Mouse (Mus musculus): Measurements from ENCODE around the gene Ppard. TPM values are rescaled to one million over a fixed set of nuclear protein-coding genes. Genes with fewer than 3 reads are reported as not detected.

Gene Ppard
- total and polyA plus RNA-seq, 2 experiments from 2014 or later = 1.5 to 7.7 TPM

DNA sequence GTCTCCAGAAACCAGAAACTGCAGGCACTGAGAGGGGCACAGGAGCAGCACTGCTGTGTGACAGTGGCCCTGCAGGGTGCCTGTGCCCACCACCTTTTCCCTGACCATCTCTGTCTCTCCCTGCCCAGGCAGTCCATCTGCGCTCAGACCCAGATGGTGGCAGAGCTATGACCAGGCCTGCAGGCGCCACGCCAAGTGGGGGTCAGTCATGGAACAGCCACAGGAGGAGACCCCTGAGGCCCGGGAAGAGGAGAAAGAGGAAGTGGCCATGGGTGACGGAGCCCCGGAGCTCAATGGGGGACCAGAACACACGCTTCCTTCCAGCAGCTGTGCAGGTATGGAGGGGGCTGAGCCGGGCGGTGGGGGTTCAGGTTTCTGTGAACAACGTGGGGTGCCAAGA is 53.6 kb downstream of the Ppard start:
- no peaks in the 10 kb centered on the region for H3K27me3 ChIP-seq (ENCODE audit: insufficient read depth, low read length)
- no peaks in the 10 kb centered on the region for H3K4me1 ChIP-seq (ENCODE audit: insufficient read depth, low read length)
- H3K9me3 ChIP-seq (ENCODE audit: low read length) = no peaks in the 10 kb centered on the region
- TF ChIP-seq CTCF (IDR thresholded peaks at IDR 0.05) = no peak
- no peak for DNase-seq (ENCODE audit: low spot score)
- H3K36me3 ChIP-seq (ENCODE audit: insufficient read depth, low read length) = no peaks in the 10 kb centered on the region
- H3K27ac ChIP-seq (ENCODE audit: low read depth, low read length) = no peak overlapping the region
- H3K9ac ChIP-seq (replicated peaks; ENCODE audit: low read length, poor library complexity, severe bottlenecking) = no peak overlapping the region
- no peak overlapping the region for H3K4me2 ChIP-seq (ENCODE audit: low read depth, low read length, poor library complexity, severe bottlenecking)
- WGBS = 82% methylated on average over 10 of the region's 10 CpGs
- no peak for ATAC-seq (ENCODE audit: low FRiP score)
- no peak overlapping the region for H3K4me3 ChIP-seq (ENCODE audit: low read depth, low read length)

DNA sequence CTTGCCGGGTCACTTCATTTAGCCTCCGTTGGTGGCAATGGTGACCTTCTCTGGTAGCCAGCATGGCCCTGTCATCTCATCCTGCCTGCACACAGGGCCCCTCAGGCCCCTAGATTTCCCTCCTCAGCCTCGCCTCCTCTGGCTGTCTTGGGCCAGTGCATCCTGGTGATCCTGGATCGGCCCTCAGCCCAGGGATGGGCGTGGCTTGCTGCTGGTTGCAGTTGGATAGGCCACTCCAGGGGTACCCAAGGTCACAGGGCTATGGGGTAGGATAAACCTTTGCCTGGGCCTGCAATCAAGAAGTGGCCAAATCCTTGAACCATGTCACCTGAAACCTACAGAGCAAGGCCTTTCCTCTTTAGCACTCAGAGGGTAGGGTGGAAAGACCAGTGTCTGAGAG is 54.5 kb downstream of the Ppard start:
- no peak for DNase-seq (ENCODE audit: low spot score)
- no peaks in the 10 kb centered on the region for H3K36me3 ChIP-seq (ENCODE audit: insufficient read depth, low read length)
- no peak for ATAC-seq (ENCODE audit: low FRiP score)
- H3K27me3 ChIP-seq (ENCODE audit: insufficient read depth, low read length) = no peaks in the 10 kb centered on the region
- no peaks in the 10 kb centered on the region for H3K9me3 ChIP-seq (ENCODE audit: low read length)
- H3K4me2 ChIP-seq (ENCODE audit: low read depth, low read length, poor library complexity, severe bottlenecking) = no peak overlapping the region
- no peak for TF ChIP-seq CTCF (IDR thresholded peaks at IDR 0.05)
- 41% methylated on average over 5 of the region's 5 CpGs for WGBS
- no peaks in the 10 kb centered on the region for H3K4me1 ChIP-seq (ENCODE audit: insufficient read depth, low read length)
- no peak overlapping the region for H3K27ac ChIP-seq (ENCODE audit: low read depth, low read length)
- H3K9ac ChIP-seq (replicated peaks; ENCODE audit: low read length, poor library complexity, severe bottlenecking) = no peak overlapping the region
- H3K4me3 ChIP-seq (ENCODE audit: low read depth, low read length) = no peak overlapping the region

DNA sequence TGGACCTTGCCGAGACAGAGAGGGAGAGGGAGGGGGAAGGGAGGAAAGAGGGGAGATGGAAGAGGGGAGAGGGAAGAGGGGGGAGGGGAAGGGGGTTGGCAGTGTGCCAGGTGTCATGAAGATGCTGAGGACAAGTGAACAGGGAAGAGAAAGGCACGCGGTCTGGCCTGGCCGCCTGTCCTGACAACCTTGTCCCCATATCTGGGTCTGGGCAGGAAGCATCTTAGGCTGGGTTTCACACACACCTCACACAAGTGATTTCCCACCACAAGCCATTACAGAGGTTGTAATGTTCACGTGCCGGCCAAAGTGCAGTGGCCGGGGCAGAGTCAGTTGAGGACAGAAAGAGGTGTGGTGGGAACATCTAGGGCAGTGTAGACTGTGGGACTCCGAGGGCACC is 55.1 kb downstream of the Ppard start:
- 64% methylated on average over 8 of the region's 8 CpGs for WGBS
- Histone ChIP-seq H3K9ac (replicated peaks; ENCODE audit: low read length, poor library complexity, severe bottlenecking) (no peak overlapping the region), H3K27ac (ENCODE audit: low read depth, low read length) (no peak overlapping the region), H3K4me1 (ENCODE audit: insufficient read depth, low read length) (no peaks in the 10 kb centered on the region), H3K27me3 (ENCODE audit: insufficient read depth, low read length) (no peaks in the 10 kb centered on the region), H3K4me2 (ENCODE audit: low read depth, low read length, poor library complexity, severe bottlenecking) (no peak overlapping the region), H3K9me3 (ENCODE audit: low read length) (no peaks in the 10 kb centered on the region), H3K4me3 (ENCODE audit: low read depth, low read length) (no peak overlapping the region), H3K36me3 (ENCODE audit: insufficient read depth, low read length) (no peaks in the 10 kb centered on the region)
- ATAC-seq (ENCODE audit: low FRiP score) = no peak
- no peak for TF ChIP-seq CTCF (IDR thresholded peaks at IDR 0.05)
- no peak for DNase-seq (ENCODE audit: low spot score)

DNA sequence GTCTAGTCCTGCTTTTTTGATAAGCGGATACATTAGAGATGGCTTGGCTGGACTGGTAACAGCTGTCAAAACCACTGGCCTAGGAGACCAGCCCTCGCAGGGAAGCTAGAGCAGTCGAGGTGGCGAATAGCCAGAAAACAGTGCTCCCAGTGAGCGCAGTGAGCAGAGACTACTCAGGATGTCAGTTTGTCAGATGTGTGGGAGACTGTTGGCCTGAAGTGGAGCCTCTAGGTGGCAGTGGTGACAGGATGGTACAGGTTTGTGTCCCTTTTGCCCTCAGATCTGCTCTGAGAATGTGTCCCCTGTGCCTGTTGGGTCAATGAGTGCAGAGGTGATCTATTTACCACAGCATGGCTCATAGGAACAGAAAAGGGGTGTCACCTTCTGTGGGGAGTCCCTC is 55.5 kb downstream of the Ppard start:
- Histone ChIP-seq H3K27ac (ENCODE audit: low read depth, low read length) (no peak overlapping the region), H3K9ac (replicated peaks; ENCODE audit: low read length, poor library complexity, severe bottlenecking) (no peak overlapping the region), H3K36me3 (ENCODE audit: insufficient read depth, low read length) (no peaks in the 10 kb centered on the region), H3K27me3 (ENCODE audit: insufficient read depth, low read length) (no peaks in the 10 kb centered on the region), H3K4me3 (ENCODE audit: low read depth, low read length) (no peak overlapping the region), H3K9me3 (ENCODE audit: low read length) (no peaks in the 10 kb centered on the region), H3K4me1 (ENCODE audit: insufficient read depth, low read length) (no peaks in the 10 kb centered on the region), H3K4me2 (ENCODE audit: low read depth, low read length, poor library complexity, severe bottlenecking) (no peak overlapping the region)
- peak; percentile 59 for TF ChIP-seq CTCF (IDR thresholded peaks at IDR 0.05)
- WGBS = 73% methylated on average over 5 of the region's 5 CpGs
- DNase-seq (ENCODE audit: low spot score) (peak; percentile 52), ATAC-seq (ENCODE audit: low FRiP score) (no peak)

DNA sequence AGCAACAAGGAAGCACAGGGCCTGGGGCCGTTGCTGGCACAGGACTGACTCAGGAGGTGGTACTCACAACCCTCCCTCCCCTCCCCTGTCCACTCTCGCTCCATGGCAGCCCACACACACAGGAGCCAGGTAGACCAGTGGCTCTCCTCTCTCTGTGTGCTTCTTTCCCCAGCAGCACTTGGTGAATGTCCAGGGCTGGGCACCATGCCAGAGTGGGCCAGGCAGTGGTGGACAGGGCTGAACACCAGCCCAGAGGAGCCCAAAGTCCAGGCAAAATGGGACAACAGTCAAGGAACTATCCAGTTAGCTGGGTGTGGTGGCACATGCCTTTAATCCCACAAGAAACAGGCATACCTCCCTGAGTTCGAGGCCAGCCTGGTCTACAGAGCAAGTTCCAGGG is 57.8 kb downstream of the Ppard start:
- Histone ChIP-seq H3K4me1 (ENCODE audit: insufficient read depth, low read length) (no peaks in the 10 kb centered on the region), H3K9me3 (ENCODE audit: low read length) (no peaks in the 10 kb centered on the region), H3K4me2 (ENCODE audit: low read depth, low read length, poor library complexity, severe bottlenecking) (no peak overlapping the region), H3K27ac (ENCODE audit: low read depth, low read length) (no peak overlapping the region), H3K4me3 (ENCODE audit: low read depth, low read length) (no peak overlapping the region), H3K9ac (replicated peaks; ENCODE audit: low read length, poor library complexity, severe bottlenecking) (no peak overlapping the region), H3K27me3 (ENCODE audit: insufficient read depth, low read length) (no peaks in the 10 kb centered on the region), H3K36me3 (ENCODE audit: insufficient read depth, low read length) (no peaks in the 10 kb centered on the region)
- 65% methylated on average over 3 of the region's 3 CpGs for WGBS
- TF ChIP-seq CTCF (IDR thresholded peaks at IDR 0.05) = no peak
- ATAC-seq (ENCODE audit: low FRiP score) (no peak), DNase-seq (ENCODE audit: low spot score) (peak; percentile 42)

DNA sequence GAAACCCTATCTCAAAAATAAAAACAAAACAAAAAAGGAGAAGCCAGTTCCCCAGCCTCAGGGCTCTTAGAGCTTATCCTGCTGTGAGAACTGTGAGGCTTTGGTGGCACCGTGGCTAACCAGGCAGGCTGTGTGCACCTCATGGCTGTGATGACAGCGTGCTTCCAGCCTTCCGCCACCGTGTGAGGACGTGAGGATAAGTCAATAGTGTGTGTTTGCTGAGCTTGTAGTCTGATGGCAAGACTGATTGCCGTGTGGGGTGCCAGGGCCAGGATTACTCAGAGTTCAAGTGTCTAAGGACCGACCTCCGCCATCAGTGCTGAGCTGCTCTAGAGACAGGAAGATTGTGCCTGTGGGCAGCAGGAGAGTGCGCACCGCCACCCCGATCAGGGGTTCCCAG is 58.2 kb downstream of the Ppard start:
- Histone ChIP-seq H3K4me3 (ENCODE audit: low read depth, low read length) (no peak overlapping the region), H3K4me2 (ENCODE audit: low read depth, low read length, poor library complexity, severe bottlenecking) (no peak overlapping the region), H3K4me1 (ENCODE audit: insufficient read depth, low read length) (no peaks in the 10 kb centered on the region), H3K27ac (ENCODE audit: low read depth, low read length) (no peak overlapping the region), H3K36me3 (ENCODE audit: insufficient read depth, low read length) (no peaks in the 10 kb centered on the region), H3K9ac (replicated peaks; ENCODE audit: low read length, poor library complexity, severe bottlenecking) (no peak overlapping the region), H3K9me3 (ENCODE audit: low read length) (no peaks in the 10 kb centered on the region), H3K27me3 (ENCODE audit: insufficient read depth, low read length) (no peaks in the 10 kb centered on the region)
- no peak for ATAC-seq (ENCODE audit: low FRiP score)
- TF ChIP-seq CTCF (IDR thresholded peaks at IDR 0.05) = no peak
- WGBS = 80% methylated on average over 11 of the region's 11 CpGs
- DNase-seq (ENCODE audit: low spot score) = no peak

Data from midbrain, postnatal 0 days (tissue).